Mouse (Mus musculus) erythroblast, embryonic 14.5 days (primary cell): ENCODE results near the gene Ube2u. TPM values are rescaled to one million over a fixed set of nuclear protein-coding genes. Genes with fewer than 3 reads are reported as not detected.
"Not testable (repeated sequence)": the region's sequence is repeated elsewhere in the genome, so short reads cannot be mapped to it uniquely, and the experiment has no call there.

Experiments
- H3K27me3 ChIP-seq: 2 replicates; pipeline ENCODE4 v1.6.1; 2012; ENCODE audit warnings: inconsistent platforms; ENCODE audit not compliant: control insufficient read depth
- H3K36me3 ChIP-seq: 2 replicates; pipeline ENCODE4 v1.6.1; 2012; ENCODE audit warnings: mild to moderate bottlenecking, inconsistent platforms; ENCODE audit not compliant: control insufficient read depth
- H3K4me1 ChIP-seq: 2 replicates; pipeline ENCODE4 v1.6.1; 2012; ENCODE audit warnings: inconsistent platforms; ENCODE audit not compliant: control insufficient read depth
- H3K4me3 ChIP-seq: replicated peaks from 2 replicates; pipeline ENCODE3; 2012; ENCODE audit warnings: moderate library complexity, mild to moderate bottlenecking, inconsistent platforms
- H3K9me3 ChIP-seq: 2 replicates; pipeline ENCODE4 v1.6.1; 2012; ENCODE audit warnings: low read length, inconsistent platforms, mixed read lengths; ENCODE audit not compliant: control insufficient read depth
- GATA1 ChIP-seq: IDR thresholded peaks from 2 replicates; pipeline ENCODE4 v1.6.1; 2012; ENCODE audit warnings: low read length, inconsistent platforms, mixed read lengths
- TAL1 ChIP-seq: IDR thresholded peaks from 3 replicates; pipeline ENCODE4 v1.6.1; 2012; ENCODE audit warnings: low read length, inconsistent platforms, mixed read lengths
- polyA plus RNA-seq: library from polyadenylated mRNA; stranded (reverse); fragments of >175 nt; gene quantifications from 2 replicates; pipeline ENCODE4 v1.2.3, GENCODE M21; 2012

Gene Ube2u
- polyA plus RNA-seq, 1 experiment, result not detected

DNA sequence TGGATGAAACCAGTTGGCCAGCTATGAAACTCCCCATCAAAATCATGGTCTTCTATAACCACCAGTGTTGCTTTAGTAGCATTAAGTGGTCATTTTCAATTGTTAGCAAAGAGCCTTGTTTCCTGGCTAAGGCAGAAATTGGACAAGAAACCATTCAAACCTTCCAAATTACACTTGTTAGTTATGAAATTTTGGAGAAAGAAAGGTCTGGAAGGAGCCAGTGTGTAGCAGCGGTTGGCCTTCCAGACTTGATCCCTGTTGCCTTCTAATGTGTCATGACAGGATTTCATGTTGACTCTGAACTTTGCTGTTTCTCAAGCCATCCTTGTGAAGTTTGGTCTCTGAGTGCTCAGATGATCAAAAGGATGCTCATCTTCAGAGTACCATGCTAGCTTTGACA is 17.9 kb downstream of the Ube2u start:
- Histone ChIP-seq H3K36me3 (no peaks in the 10 kb centered on the region), H3K27me3 (no peaks in the 10 kb centered on the region), H3K4me1 (no peaks in the 10 kb centered on the region), H3K9me3 (no peaks in the 10 kb centered on the region), H3K4me3 (no peak overlapping the region)
- TF ChIP-seq GATA1 (no peak), TAL1 (no peak)

DNA sequence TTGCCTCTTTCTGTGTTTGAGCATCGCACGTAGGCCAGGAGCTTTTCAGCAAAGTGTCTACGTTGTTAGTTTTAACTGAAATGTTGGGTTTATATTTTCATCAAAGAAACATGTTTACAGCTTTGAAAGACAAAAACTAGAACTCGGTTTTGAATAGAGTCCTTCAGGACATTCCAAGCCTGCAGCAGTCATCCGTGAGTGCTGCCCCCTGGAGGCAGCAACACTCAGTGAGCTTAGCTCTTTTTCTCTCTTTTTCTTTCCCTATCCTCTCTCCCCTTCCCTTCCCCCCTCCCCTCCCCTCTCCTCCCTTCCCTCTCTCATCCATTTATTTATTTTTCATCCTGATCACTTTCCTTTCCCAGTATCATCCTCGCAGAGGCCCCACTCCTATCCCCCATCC is 19.5 kb downstream of the Ube2u start:
- H3K9me3 ChIP-seq, result no peaks in the 10 kb centered on the region; the same call in 1 of the 2 replicates
- TF ChIP-seq TAL1 (no peak), GATA1 (no peak)
- H3K36me3 ChIP-seq, result no peaks in the 10 kb centered on the region
- H3K4me1 ChIP-seq, result no peaks in the 10 kb centered on the region
- H3K4me3 ChIP-seq, result no peak overlapping the region
- H3K27me3 ChIP-seq, result no peaks in the 10 kb centered on the region

DNA sequence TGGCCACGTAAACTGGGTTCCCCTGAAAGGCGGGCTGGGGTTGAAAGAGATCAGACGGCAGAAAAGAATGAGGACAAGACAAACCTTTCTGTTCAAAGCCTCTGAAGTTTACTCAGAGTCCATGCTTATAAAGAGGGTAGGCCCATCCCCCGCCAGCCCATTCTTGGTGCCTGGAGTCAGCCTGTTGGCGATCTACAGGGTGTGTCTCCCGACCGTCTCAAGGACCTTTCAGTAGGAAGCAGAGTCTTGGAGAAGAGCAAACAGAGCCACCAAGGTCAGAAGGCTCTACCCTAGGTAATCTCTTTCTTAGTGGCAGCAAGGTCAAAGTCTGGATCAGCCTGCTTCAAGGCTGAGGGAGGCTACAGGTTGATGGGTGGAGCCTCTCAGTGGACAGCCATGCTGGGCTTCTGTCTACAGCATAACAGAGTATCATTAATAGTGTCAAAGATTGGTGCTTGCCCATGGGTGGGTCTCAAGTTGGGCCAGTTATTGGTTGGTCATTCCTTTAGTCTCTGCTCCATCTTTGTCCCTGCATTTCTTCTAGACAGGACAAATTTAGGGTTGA is 20.5 kb downstream of the Ube2u start:
- not testable (repeated sequence) for H3K4me3 ChIP-seq, H3K36me3 ChIP-seq, H3K27me3 ChIP-seq, H3K9me3 ChIP-seq, H3K4me1 ChIP-seq

DNA sequence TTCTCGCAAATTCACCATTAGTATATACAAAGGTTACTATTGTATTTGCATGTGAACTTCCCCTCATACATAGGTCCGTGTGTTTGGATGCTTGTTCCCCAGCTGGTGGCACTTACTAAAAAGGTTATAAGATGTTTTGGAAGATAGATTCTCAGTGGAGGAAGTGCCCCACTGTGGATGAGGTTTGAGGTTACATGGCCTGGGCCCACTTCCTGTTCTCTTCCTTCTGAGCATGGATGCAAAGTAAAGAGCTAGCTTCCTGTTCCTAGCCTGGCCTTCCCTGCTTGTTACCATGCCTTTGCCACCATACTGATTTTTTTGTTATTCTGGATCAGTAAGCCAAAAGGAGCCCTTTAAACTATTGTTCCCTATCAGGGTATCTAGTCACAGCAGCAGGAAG is 24.7 kb downstream of the Ube2u start:
- H3K4me1 ChIP-seq, result no peaks in the 10 kb centered on the region
- H3K36me3 ChIP-seq, result no peaks in the 10 kb centered on the region
- no peak overlapping the region for H3K4me3 ChIP-seq
- no peaks in the 10 kb centered on the region; the same call in 1 of the 2 replicates for H3K9me3 ChIP-seq
- TF ChIP-seq TAL1 (no peak), GATA1 (no peak)
- no peaks in the 10 kb centered on the region for H3K27me3 ChIP-seq

DNA sequence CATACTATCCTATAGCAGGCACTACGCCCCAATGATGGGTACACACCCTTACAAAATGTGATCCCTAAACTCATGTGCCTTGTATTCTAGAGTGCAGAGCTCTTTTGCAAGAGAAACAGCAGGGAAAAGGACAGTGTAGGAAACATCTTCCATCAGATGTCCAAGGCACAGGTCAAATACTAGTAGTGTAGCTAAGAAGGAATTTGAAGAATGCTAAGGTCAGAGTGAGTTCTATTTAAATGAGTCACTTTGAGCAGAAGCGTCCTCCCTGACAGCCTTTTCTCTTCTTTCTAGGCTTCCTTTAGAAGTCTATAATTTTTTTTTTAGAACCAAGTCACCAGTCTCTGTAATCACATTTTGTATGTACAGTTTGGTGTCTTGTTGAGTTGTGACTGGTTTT is 39.0 kb downstream of the Ube2u start:
- Histone ChIP-seq H3K4me1 (no peaks in the 10 kb centered on the region), H3K36me3 (no peaks in the 10 kb centered on the region), H3K4me3 (no peak overlapping the region), H3K27me3 (no peaks in the 10 kb centered on the region), H3K9me3 (no peaks in the 10 kb centered on the region)
- TF ChIP-seq GATA1 (no peak), TAL1 (no peak)

DNA sequence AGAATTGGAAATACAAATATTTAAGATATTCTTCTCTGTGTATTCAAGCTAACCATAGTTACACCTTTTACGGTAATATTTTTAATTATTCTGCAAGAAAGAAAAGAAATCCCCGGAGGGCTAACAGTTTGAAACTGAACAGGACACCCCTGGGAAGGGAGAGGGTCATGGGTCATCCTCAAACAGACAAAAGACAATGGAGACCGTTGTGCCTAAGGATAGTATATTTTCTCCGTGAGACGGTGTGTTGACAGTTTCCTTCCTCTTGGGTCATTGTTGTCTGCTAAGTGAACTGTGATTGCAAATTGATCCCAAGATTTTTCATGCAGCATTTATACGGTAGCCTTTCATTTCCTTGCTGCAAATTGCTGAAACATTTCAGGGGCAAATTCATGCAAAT is 43.9 kb downstream of the Ube2u start:
- no peaks in the 10 kb centered on the region for H3K9me3 ChIP-seq
- H3K4me3 ChIP-seq, result no peak overlapping the region
- no peaks in the 10 kb centered on the region for H3K4me1 ChIP-seq
- peaks cover 4% of the 10 kb centered on the region for H3K27me3 ChIP-seq
- H3K36me3 ChIP-seq, result no peaks in the 10 kb centered on the region
- TF ChIP-seq TAL1 (no peak), GATA1 (no peak)

DNA sequence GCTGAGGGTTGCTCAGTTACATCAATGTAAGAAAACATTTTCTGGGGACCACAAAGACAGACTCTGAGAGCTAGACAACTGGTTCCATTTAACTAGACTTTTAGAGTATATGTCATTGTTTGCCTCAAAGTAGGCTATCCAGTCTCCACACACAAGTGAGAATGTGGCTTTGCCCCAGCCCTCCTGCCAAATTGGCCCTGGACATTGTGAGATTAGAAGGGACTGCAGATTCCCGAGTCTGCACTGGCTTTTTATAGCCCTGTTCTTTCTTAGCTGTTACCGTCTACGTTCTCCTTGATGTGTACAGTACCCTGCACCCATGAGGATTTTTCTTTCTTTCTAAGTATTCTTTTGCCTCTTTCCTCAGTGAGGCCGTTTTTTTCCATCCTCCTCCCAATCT is 46.1 kb downstream of the Ube2u start:
- H3K4me1 ChIP-seq, result no peaks in the 10 kb centered on the region
- H3K36me3 ChIP-seq, result no peaks in the 10 kb centered on the region
- no peak overlapping the region for H3K4me3 ChIP-seq
- H3K9me3 ChIP-seq, result no peaks in the 10 kb centered on the region
- H3K27me3 ChIP-seq, result peaks cover 9% of the 10 kb centered on the region
- TF ChIP-seq GATA1 (no peak), TAL1 (no peak)

DNA sequence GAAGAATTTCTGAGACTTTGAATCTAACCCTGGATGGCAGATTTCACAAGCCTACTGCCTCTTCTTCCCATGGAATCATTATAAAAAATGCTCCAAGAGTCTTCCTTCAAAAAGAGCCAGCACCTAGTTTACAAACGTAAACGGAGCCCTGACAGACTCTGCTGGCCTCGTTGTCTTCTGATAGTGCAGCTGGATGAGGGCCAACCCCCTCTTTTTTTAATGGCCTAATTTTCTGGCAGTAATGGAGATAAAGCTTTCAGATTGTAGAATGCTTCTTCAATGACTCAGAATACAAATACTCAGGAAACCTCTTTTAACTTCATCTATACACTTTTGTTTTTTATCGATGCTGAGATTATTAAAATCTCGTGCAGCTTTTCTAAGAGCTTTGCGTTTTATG is 47.6 kb downstream of the Ube2u start:
- TF ChIP-seq TAL1 (no peak), GATA1 (no peak)
- Histone ChIP-seq H3K9me3 (no peaks in the 10 kb centered on the region), H3K36me3 (no peaks in the 10 kb centered on the region), H3K4me1 (no peaks in the 10 kb centered on the region), H3K27me3 (peaks cover 9% of the 10 kb centered on the region), H3K4me3 (no peak overlapping the region)

DNA sequence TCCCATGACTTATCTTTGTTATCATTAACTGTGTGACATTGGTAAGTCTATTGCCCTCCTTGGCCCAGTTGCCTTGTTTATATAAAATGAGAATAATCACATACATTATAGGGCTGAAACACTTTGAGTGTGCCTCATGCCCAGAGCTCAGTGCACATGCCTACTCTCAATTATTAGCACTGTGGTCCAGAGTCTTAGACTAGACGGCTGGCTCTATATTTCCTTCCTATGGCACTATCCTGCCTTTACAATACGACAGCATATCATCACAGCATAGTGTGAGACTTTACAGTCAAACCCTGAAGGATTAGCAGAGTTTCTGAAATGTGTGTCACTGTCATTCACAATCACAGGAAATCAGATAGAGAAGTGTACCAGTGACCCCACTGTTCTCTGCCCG is 48.4 kb downstream of the Ube2u start:
- peaks cover 9% of the 10 kb centered on the region for H3K27me3 ChIP-seq
- no peaks in the 10 kb centered on the region for H3K9me3 ChIP-seq
- H3K36me3 ChIP-seq, result no peaks in the 10 kb centered on the region
- TF ChIP-seq TAL1 (no peak), GATA1 (no peak)
- no peak overlapping the region for H3K4me3 ChIP-seq
- no peaks in the 10 kb centered on the region for H3K4me1 ChIP-seq

DNA sequence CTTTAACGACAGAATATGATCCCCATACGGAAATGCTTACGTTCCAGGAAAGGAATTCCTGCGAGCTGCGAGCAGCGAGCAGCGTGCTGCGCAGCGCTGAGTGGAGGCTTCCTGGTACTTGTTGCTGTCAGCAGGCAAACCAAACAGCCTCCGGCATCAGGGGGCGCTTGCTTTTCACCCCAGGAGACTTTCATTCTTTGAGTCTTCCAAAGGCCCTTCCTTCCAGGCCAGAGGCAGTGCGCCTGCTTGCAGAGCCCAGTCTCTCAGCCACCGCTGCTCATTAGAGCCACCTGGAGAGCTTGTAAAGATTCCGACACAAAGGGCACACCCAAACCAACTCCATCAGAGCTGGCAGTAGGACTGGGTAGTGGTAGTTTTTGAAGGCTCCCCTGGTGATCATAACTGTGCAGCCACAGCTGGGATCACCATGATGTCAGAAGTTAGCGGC is 48.9 kb downstream of the Ube2u start:
- H3K4me3 ChIP-seq, result no peak overlapping the region
- no peaks in the 10 kb centered on the region for H3K36me3 ChIP-seq
- peaks cover 9% of the 10 kb centered on the region for H3K27me3 ChIP-seq
- no peaks in the 10 kb centered on the region for H3K4me1 ChIP-seq
- H3K9me3 ChIP-seq, result no peaks in the 10 kb centered on the region
- TF ChIP-seq TAL1, result no peak
- no peak for TF ChIP-seq GATA1
